Mouse (Mus musculus): ENCODE data around the gene Upf2.
"Not testable (repeated sequence)": the region's sequence is repeated elsewhere in the genome, so short reads cannot be mapped to it uniquely, and the experiment has no call there.

Upf2 gene

DNA sequence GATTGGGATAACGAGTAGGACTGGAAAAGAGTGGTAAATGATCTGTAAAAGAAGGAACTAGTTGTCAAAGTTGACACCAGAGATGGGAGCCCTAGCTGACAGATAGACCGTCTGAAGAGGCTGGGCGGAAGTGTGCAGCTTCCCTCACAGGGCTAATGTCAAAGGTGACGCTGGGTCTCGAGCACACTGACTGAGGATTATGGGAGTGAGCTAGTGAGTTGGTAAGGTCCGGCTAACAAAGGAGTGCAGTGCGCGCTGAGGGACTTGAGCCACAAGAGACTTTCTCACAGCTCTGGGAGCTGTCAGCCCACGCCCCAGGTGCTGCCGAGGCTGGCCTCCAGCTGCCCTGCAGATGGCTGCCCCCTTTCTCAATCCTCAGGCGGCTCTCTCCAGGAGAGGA lies 119.7 kb downstream of the Upf2 start:
- in situ Hi-C loops (cut with MboI, MseI): loop anchor here (25.0 kb wide), 1 partner anchor 1284 kb away; no protein-coding TSS in a partner anchor

DNA sequence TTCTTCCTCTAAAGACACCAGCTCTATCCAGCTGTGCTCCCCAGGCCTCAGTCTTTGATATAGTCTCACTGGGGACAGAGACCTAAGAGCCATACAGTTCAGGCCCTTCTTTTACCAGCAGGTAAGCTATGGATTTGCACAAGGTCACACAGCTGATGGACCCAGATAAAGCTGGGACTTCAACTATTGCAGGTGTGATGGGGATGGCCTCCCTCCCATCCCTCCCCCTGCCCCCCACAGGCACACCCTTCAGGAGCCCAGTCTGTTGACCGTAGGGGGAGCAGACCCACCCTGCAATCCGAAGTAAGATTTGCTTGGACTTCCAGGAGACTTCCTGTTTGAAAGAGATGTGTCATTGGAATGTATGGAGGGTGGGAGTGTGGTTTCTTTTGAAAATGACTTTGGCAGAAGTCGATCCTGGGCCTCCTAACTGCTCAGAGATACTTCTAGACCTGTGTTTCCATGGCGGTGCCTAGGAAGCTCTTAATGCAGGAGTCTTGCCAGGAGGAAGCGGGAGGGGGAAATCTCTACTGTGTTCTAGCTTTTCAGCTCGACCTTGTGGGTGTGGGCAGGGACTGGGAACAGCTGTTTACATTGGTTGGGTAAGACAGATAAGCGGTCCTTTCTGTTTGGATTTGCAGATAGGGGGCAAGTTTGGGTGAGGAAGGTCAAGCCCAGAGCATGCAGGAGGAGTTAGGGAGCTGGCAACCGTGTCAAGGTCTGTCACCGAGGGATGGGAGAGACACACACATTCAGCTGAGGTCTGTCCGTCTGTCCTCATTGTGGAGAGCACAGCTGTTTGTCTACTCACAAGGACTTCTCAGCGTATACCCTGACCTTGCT lies 120.5 kb downstream of the Upf2 start:
- in situ Hi-C loops (cut with MboI, MseI): loop anchor here (25.0 kb wide), 1 partner anchor 1285 kb away; no protein-coding TSS in a partner anchor

DNA sequence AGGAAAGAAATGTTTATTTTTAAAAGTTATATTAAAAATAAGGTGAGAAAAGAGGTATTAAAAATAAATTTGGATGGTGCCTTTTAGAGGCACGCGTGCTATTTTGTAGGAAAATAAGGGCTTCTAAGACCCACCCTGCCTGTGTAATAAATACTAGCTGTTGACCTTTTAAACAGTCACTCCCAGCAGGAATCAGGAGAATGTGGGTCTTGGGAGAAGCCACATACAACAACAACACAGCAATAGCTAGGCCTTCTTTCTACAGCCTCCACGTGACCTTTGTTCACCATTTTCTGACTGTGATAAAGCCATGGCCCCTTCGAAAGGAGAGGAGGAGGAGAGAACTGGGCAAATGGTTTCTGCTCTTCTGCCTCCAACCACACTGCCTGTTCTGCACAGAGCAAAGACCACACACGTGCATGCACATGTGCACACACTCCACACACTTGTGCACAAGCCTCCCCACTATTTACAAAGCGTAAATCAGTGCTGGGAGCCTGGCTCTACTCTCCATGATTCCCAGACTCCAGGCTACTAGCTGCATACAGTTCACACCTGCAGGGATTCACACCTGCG lies 121.5 kb downstream of the Upf2 start:
- in situ Hi-C loops (cut with MboI, MseI): loop anchor here (25.0 kb wide), 1 partner anchor 1285 kb away; no protein-coding TSS in a partner anchor

DNA sequence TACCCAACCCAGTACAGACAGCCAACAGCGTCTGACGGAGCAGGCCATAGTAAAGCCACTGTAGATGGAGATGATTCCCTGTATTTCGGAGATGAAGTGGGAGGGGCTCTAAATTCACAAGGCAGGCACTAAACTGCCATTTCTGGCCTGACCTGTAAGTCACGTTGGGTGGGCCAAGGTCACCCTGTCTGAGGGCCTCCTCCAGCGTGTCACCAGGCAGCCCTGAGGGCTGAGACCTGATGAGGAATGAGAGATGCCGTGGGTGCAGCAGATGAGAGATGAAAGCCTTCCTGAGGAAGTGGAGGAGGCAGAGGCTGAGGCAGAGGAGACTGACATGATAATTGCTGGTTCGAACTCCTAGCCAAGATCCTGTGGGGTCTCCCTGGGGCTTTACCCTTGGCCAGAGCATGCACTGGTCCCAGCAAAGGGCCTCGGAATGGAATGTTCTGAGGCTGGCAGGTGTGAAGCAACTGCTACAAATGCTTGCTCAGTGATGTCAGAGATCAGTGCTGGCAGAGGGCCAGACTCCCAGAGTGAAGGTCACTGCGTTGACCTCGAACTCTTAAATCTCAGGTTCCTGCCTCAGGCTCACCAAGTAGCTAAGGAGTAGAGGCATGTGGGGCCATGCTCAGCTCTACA lies 123.7 kb downstream of the Upf2 start:
- in situ Hi-C loops (cut with MboI, MseI): loop anchor here (25.0 kb wide), 1 partner anchor 1288 kb away; no protein-coding TSS in a partner anchor

DNA sequence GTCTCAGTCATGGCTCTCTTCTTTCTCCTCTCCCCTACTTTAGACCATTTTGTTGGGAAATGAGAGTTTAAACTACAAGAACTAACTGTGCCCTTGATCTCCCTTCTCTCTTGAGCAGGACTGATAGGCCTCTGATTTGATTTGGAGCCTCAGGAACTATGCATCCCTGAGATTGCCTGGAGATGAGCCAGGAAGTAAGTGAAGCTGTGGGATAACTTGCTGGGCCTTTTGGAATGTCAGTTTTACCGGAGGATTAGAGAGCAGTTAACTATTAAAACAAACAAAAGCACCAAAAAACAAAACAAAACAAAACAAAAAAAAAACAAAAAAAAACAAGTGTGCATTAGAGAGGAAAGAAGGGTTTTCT lies 124.2 kb downstream of the Upf2 start:
- in situ Hi-C loops (cut with MboI, MseI): no loop called here

DNA sequence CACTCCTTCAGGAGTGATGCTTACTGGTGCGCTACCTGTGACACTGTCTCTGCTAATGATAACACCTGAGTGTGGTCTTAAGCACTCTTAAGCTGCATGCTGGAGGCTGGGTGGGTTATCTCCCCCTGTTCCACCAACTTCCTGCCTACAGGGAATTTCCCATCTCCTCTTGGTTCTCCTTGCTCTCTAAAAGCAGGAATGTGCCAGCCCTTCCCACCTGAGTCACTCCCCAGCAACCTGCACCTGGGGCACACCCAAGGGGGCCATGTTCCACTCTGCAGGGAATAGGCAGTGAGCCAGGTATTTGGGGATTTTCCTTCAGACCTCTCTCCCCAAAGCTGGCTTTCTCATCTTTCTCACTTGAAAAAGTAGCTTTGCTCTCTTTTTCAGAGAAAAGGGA lies 128.8 kb downstream of the Upf2 start:
- in situ Hi-C loops (cut with MboI, MseI): no loop called here

DNA sequence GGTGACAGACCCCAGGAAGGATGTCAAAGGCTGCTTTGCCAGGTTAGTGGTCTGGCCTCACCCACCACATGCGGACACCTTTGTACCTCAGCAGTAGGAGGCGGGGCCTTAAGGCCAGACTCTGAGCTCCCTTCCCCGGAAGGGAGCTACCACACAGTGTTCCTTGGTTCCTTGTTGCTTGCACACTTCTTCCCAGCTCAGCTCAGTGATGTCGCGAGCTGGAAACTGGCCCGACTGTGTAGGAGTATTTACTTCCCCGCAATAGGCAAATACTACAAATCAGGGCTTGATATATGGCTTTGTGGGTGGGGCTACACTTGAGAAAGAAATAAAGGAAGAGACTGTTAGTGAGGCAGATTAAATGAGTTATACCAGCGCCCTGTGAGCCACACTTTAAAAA lies 129.8 kb downstream of the Upf2 start:
- in situ Hi-C loops (cut with MboI, MseI): no loop called here

DNA sequence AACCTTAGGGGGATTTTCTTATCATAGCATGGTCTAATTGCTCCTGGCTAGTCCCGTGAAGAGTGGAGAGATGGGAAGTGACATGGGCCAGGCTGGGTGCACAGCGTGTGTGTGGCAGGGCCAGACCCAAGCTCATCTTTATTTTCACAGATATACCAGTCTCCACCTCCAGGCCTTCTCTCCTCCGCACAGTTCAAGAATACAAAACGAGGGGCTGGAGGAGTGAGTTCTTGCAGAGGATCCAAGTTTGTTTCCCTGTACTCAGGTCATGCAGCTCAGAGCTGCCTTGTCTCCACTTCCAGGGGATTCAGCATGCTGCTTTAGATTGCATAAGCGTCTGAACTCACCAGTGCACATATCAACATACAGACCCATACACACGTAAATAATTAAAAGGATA lies 131.3 kb downstream of the Upf2 start:
- in situ Hi-C loops (cut with MboI, MseI): no loop called here

DNA sequence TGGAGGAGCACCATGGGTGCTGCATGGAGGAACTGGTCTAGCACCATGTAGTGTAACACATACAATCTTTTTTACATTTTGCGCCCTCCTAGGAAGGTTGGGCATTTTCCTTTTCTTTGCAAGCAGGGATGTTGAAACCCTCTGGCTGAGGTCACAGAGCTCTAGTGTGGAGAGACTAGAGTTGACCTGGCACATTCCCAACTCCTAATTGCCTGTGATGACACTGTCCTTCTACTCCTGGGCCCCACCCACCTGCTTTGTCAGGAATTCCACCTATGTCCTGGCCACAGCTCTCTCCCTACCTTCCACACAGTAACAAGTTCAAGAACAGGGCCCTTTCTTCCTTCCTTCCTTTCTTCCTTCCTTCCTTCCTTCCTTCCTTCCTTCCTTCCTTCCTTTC lies 132.4 kb downstream of the Upf2 start:
- in situ Hi-C loops (cut with MboI, MseI): no loop called here

DNA sequence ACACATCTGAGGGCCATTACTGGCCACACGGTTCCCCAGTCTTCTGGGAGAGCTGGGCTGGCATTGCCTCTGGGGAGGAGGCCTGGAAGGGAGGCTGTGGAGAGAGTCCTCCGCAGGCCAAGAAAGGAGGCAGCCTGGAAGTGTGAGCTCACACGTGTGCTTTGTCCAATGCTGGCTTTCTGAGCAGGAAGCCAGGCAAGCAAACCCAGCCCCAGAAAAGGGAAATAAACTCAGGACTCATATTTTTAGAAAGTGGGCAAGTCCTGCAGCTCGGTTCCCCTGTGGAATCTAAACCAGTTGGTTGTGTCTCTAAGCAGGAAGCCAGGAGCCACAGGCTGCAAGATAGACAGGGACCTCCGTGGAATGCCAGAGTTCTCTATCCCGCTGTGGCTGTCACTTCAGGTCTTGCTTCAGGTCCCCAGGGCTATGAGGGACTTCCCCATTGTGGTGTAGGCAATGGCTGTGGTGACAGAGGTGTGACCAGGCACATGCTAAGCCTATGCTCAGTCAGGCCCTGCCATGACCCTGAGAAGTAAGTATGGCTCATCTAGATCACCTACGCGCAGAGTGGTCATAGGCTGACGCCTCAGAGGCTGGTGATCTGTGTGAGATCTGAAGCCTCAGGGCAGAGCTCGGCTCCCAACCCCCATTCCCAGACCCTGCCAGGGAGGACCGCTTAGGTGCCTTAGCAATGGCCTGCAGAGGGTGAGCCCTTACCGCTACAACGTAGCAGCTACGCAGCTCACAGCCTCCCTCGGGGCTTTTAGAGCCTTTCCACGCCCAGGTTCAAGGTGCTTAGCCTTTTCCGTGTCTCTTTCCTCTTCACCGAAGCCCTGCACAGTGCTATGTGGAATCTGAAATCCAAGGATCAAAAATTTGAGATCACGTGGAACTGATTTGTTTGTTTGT lies 134.6 kb downstream of the Upf2 start:
- in situ Hi-C loops (cut with MboI, MseI): no loop called here

DNA sequence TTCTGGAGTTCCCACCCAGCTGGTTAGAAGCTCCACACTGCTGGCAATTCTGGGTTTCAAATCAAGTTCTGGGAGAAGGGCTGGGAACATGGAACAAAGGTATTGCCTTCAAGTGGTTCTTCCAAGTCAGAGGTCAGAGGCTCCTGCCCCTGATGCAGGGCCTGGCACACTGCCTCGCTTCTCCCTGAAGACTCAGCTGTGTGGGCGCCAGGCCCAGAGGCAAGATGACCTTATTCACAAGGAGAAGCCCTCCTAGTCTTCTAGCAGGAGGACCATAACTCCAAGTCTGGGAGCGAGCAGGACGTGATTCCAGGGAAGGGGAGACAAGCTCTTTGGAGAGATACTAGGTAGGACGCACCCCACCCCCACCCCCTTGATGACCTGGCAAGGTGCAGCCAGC lies 135.9 kb downstream of the Upf2 start:
- in situ Hi-C loops (cut with MboI, MseI): no loop called here

DNA sequence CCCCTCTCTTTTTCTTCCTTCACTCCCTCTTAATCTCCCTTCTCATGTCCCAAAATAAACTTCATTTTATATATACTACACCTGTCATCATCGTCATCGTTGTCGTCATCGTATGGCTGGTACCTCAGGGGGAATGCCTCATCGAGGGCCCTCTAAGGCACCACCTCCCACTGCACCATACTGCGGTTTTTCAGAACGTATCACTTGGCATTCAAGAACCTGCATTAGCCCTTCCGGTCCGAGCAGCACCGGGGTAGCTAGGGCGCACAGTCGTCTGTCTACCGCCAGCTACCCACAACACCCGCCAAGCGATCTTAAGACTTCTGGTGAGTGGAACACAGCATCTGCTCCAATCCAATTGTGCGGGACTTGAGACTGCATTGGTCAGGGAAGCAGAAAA lies 138.7 kb downstream of the Upf2 start:
- in situ Hi-C loops (cut with MboI, MseI): not testable (repeated sequence)

DNA sequence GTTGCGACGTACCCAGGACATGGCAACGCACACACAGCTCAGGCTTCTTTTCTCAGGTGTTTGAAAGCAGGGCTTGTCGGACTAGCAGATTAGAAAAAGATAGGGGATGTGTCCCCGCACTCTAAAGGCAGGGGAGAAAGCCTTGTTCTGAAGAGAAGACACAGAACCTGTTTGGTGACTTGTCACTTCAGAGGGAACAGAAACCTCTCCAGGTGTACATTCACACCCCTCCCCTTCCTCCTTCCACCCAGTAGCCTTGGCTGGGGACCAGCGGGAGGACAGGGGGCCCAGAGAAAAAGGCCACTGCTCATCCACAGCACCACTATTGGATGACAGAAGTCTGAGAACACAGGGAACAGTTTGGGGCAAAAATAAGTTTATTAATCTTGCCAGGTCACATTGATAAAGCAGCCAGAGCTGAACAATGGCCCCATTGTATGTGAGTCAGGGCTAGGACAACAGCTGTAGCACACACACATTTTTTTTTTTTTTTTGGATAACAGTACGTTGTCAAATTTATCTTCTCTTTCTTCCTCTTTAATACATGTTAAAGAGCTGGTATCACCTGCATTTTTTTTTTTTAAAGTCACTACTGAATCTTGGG lies 145.9 kb downstream of the Upf2 start:
- in situ Hi-C loops (cut with MboI, MseI): no loop called here

DNA sequence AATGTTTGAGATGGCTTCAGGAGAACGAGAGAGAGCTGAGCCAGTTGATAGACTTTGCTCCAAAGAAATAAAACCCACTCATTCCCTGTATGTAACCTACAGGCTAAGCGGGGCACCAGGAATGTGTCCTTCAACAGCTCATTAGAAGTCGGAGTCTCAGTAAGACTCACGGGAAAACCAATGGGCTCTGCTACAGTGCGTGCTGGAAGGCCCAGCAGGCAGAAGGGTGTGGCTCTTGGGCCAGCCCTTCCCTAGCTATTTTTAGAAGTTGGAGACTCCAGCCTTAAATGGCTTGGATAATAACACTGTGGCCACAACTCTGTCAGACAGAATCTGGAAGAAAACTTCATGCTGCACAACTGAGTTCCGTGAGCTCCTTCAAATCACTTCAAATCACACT lies 147.7 kb downstream of the Upf2 start:
- in situ Hi-C loops (cut with MboI, MseI): no loop called here

DNA sequence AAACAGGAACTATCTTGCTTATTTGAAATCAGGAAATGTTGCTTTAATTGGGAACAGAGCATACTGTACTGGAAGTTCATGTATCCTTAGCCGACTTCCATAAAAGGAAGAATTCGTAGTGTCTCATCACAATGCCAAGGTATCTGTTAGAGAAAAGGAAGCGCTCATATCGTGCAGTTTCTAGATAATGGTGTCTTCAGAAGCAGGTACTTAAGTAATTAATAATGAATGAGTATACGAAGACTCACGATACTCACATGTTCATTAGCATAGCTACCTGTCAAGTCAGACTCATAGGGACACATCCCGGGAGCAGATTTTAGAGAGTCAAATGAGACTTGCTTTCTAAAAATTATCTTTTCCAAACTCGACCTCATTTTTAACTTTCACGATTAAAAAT lies 148.2 kb downstream of the Upf2 start:
- in situ Hi-C loops (cut with MboI, MseI): no loop called here

DNA sequence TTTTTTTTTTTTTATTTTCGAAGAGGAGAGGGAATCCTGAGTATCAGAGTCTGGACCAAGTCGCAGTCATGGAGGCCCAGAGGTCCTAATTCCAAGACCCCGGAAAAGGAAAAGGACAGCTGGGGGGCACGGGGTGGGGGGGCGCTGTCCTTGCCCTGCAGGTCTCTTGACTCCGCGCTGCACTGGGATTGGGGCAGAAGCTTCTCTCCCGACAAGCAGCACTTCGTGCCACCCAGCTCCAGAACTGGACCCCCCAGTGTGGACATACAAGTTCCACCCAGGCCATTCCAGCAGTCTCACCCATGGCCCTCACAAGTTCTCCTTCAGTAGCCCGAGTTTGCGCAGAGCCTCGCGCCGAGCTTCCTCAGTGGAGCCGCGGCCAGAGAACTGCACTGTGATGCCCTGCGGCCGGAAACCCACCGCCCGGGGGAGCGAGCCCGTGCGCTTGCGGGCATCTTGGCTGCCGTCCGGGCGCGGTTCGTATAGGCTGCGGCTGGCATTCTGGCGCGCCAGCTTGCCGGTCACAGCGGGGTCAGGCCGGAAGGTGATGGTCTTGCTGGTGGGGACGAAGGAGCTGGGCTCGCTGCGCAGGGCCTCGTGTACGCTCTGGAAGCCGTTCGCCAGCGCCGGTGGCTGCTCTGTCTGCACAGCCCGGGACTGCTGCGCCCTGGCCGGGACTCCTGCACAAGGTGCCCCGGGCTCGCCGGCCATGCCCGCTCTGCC lies 148.9 kb downstream of the Upf2 start:
- in situ Hi-C loops (cut with MboI, MseI): no loop called here

DNA sequence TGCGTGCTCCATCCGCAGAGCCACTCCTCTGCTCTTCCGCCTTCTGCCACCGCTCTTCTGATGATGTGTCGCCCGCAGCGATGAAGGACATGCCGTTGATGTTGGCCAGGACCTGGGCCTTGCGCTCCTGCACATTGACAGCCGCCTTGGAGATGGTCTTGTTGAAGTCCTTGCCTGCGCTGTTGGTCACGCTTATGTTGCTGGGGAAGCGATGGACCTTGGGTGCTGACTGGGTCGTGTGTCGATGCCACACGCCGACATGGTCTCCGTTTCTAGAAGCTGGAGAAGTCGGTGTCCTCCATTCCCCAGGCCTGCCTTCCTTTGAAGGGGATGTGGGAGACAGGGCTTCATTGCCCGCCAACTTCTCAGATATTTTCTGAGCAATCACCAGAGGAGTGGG lies 149.5 kb downstream of the Upf2 start:
- in situ Hi-C loops (cut with MboI, MseI): no loop called here

DNA sequence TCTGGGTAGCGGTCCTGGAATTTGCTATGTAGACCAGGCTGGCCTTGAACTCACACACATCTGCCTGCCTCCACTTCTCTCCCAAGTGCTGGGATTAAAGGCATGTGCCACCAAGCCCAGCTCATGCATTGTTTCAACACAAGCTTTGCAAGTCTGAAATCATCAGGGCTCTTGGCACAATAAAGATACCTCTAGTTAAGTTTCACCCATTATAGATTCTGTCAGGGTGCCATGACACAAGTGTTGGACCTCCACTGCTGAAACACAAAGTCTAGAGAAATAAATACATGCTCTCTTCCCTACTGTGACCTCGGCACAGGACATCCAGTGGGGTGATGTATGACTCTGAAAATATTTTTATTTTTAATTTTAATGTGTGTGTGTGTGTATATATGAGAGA lies 154.2 kb downstream of the Upf2 start:
- in situ Hi-C loops (cut with MboI, MseI): no loop called here

Measured in T-helper 2 cell (primary cell).